Mouse (Mus musculus) 416B (cell line): Measurements from ENCODE around the gene Rps10.
"Not testable (repeated sequence)": the region's sequence is repeated elsewhere in the genome, so short reads cannot be mapped to it uniquely, and the experiment has no call there.

Experiments used
- DNase-seq: peaks from one replicate; pipeline ENCODE4 v3.0.0; 2011; ENCODE audit warnings: low read depth

Gene Rps10

GRCm38 (mm10) chr17:27643756-27644155 is 7.3 kb upstream of the Rps10 start:
- DNase-seq: no peak

- DNase-seq: no peak
Observed at GRCm38 (mm10) chr17:27643101-27643500, 6.6 kb upstream of the Rps10 start.

GRCm38 (mm10) chr17:27642491-27643062 is 6.1 kb upstream of the Rps10 start:
- no peak for DNase-seq

- DNase-seq: not testable (repeated sequence)
Observed at GRCm38 (mm10) chr17:27639851-27640250, 3.4 kb upstream of the Rps10 start.

- DNase-seq: no peak
Observed at GRCm38 (mm10) chr17:27638921-27639332, 2.5 kb upstream of the Rps10 start.

GRCm38 (mm10) chr17:27637333-27637732 is 864 bp upstream of the Rps10 start:
- peak; percentile 96 for DNase-seq

- DNase-seq: not testable (repeated sequence)
Observed at GRCm38 (mm10) chr17:27635575-27635903, 930 bp downstream of the Rps10 start.

- DNase-seq: peak; percentile 91
Observed at GRCm38 (mm10) chr17:27634871-27635574, 1.4 kb downstream of the Rps10 start, which contains the start of gene RPS10-NUDT3. RPS10-NUDT3 (minus strand) TSS chr17:27635222.

- DNase-seq: peak; percentile 90
Observed at GRCm38 (mm10) chr17:27629249-27630020, 7.0 kb downstream of the Rps10 start.

GRCm38 (mm10) chr17:27628376-27628775 is 8.1 kb downstream of the Rps10 start:
- DNase-seq: no peak

GRCm38 (mm10) chr17:27627451-27627850 is 9.0 kb downstream of the Rps10 start:
- DNase-seq: peak; percentile 50

- no peak for DNase-seq
Observed at GRCm38 (mm10) chr17:27626681-27627080, 9.8 kb downstream of the Rps10 start.

GRCm38 (mm10) chr17:27625455-27626251 is 10.8 kb downstream of the Rps10 start:
- DNase-seq: no peak

- peak; percentile 89 for DNase-seq
Observed at GRCm38 (mm10) chr17:27623360-27624326, 12.8 kb downstream of the Rps10 start, which contains the start of gene Nudt3. Nudt3 (minus strand) TSS chr17:27623495.

GRCm38 (mm10) chr17:27622611-27623359 is 13.7 kb downstream of the Rps10 start:
- peak; percentile 56 for DNase-seq

- peak; percentile 77 for DNase-seq
Observed at GRCm38 (mm10) chr17:27621705-27622531, 14.6 kb downstream of the Rps10 start.

GRCm38 (mm10) chr17:27621161-27621560 is 15.3 kb downstream of the Rps10 start:
- no peak for DNase-seq

- no peak for DNase-seq
Observed at GRCm38 (mm10) chr17:27615388-27615787, 21.1 kb downstream of the Rps10 start.

- DNase-seq: no peak
Observed at GRCm38 (mm10) chr17:27613016-27613415, 23.5 kb downstream of the Rps10 start.
